Mouse (Mus musculus) gastrocnemius, postnatal 25 days (tissue): ENCODE measurements around the gene Rbm5. TPM values are rescaled to one million over a fixed set of nuclear protein-coding genes. Genes with fewer than 3 reads are reported as not detected.

Experiments
- DNase-seq: peaks from one replicate; pipeline ENCODE4 v3.0.0; 2022
- total RNA-seq, 2 experiments: library from RNA; stranded (reverse); gene quantifications; 1 replicate in 1 of 2; 2 replicates in 1 of 2; pipeline ENCODE4 v1.2.3; 2021

The Rbm5 gene
- total RNA-seq, 2 experiments from 2014 or later = 35.3 to 36.6 TPM

- DNase-seq = peak; percentile 78
Observed at GRCm38 (mm10) chr9:107701594-107701993, 69.2 kb downstream of the Rbm5 start.

- peak; percentile 57 for DNase-seq
Observed at GRCm38 (mm10) chr9:107700114-107700571, 70.7 kb downstream of the Rbm5 start.

GRCm38 (mm10) chr9:107699376-107699980, 71.3 kb downstream of the Rbm5 start:
- no peak for DNase-seq

GRCm38 (mm10) chr9:107698611-107699190, 72.1 kb downstream of the Rbm5 start:
- no peak for DNase-seq

GRCm38 (mm10) chr9:107697811-107698521, 72.8 kb downstream of the Rbm5 start:
- no peak for DNase-seq

GRCm38 (mm10) chr9:107696845-107697610, 73.8 kb downstream of the Rbm5 start:
- no peak for DNase-seq

GRCm38 (mm10) chr9:107696106-107696479, 74.7 kb downstream of the Rbm5 start:
- no peak for DNase-seq

- no peak for DNase-seq
Observed at GRCm38 (mm10) chr9:107695441-107696105, 75.2 kb downstream of the Rbm5 start.

- DNase-seq = peak; percentile 55
Observed at GRCm38 (mm10) chr9:107694627-107695026, 76.2 kb downstream of the Rbm5 start.

- DNase-seq = no peak
Observed at GRCm38 (mm10) chr9:107693433-107693987, 77.3 kb downstream of the Rbm5 start.

- DNase-seq = no peak
Observed at GRCm38 (mm10) chr9:107692785-107693184, 78.0 kb downstream of the Rbm5 start.

- no peak for DNase-seq
Observed at GRCm38 (mm10) chr9:107690391-107690790, 80.4 kb downstream of the Rbm5 start.

Other genes with a start within 250 kb of the Rbm5 start
- gene Tmem115, start 237.1 kb downstream of the Rbm5 start, total RNA-seq = 10 to 100 TPM; 14.8 to 15.2 TPM
- gene Cyb561d2, start 228.8 kb downstream of the Rbm5 start, total RNA-seq = 1 to 10 TPM; 2.0 TPM
- 10 to 100 TPM in 1 of 2 experiments, 1 to 10 TPM in 1; 9.5 to 10.2 TPM for gene Nprl2, start 228.8 kb downstream of the Rbm5 start, total RNA-seq
- gene Zmynd10, start 223.7 kb downstream of the Rbm5 start, total RNA-seq = not detected
- 10 to 100 TPM; 10.8 to 12.5 TPM for gene Rassf1, start 219.4 kb downstream of the Rbm5 start, total RNA-seq
- gene Tusc2, start 207.7 kb downstream of the Rbm5 start, total RNA-seq = 10 to 100 TPM; 30.5 to 31.1 TPM
- 10 to 100 TPM; 12.0 to 15.2 TPM for gene Hyal2, start 203.1 kb downstream of the Rbm5 start, total RNA-seq
- gene Hyal1, start 194.1 kb downstream of the Rbm5 start, total RNA-seq = 1 to 10 TPM; 2.2 to 2.3 TPM
- gene Naa80, start 192.1 kb downstream of the Rbm5 start, total RNA-seq = 10 to 100 TPM; 10.4 to 13.4 TPM
- under 1 TPM; 0.38 to 0.72 TPM for gene Hyal3, start 190.2 kb downstream of the Rbm5 start, total RNA-seq
- gene Ifrd2, start 183.4 kb downstream of the Rbm5 start, total RNA-seq = 10 to 100 TPM; 44.2 to 45.3 TPM
- 10 to 100 TPM; 18.1 to 19.4 TPM for gene Sema3b, start 161.8 kb downstream of the Rbm5 start, total RNA-seq
- 10 to 100 TPM; 73.2 to 87.6 TPM for gene Gnai2, start 135.6 kb downstream of the Rbm5 start, total RNA-seq
- 10 to 100 TPM; 72.1 to 77.5 TPM for gene Slc38a3, start 101.5 kb downstream of the Rbm5 start, total RNA-seq
- not detected for gene Gnat1, start 91.3 kb downstream of the Rbm5 start, total RNA-seq
- 1 to 10 TPM; 5.9 to 9.7 TPM for gene Sema3f, start 60.5 kb downstream of the Rbm5 start, total RNA-seq
- 10 to 100 TPM; 18.3 to 20.7 TPM for gene Rbm6, start 102.2 kb upstream of the Rbm5 start, total RNA-seq
- 1 to 10 TPM; 8.3 to 9.6 TPM for gene Mon1a, start 117.2 kb upstream of the Rbm5 start, total RNA-seq
- gene Mst1r, start 135.9 kb upstream of the Rbm5 start, total RNA-seq = 1 to 10 TPM; 1.3 to 2.1 TPM
- gene Actl11, start 157.5 kb upstream of the Rbm5 start, total RNA-seq = not detected
- under 1 TPM; 0.18 to 0.38 TPM for gene Camkv, start 164.7 kb upstream of the Rbm5 start, total RNA-seq
- gene Traip, start 179.1 kb upstream of the Rbm5 start, total RNA-seq = under 1 TPM; 0.46 to 0.88 TPM
- gene Uba7, start 204.5 kb upstream of the Rbm5 start, total RNA-seq = 1 to 10 TPM; 2.4 to 2.8 TPM
- gene Gm20661, start 212.1 kb upstream of the Rbm5 start, total RNA-seq = not detected
- 1 to 10 TPM; 2.8 to 3.1 TPM for gene Inka1, start 214.9 kb upstream of the Rbm5 start, total RNA-seq
- under 1 TPM; 0.43 to 0.48 TPM for gene Cdhr4, start 221.5 kb upstream of the Rbm5 start, total RNA-seq
- gene Gm20662, start 225.4 kb upstream of the Rbm5 start, total RNA-seq = not detected
- 10 to 100 TPM; 21.0 to 23.3 TPM for gene Ip6k1, start 231.5 kb upstream of the Rbm5 start, total RNA-seq